Mouse (Mus musculus) T-helper 1 cell (primary cell): Measurements from ENCODE around the gene Gls2.
"Not testable (repeated sequence)": the region's sequence is repeated elsewhere in the genome, so short reads cannot be mapped to it uniquely, and the experiment has no call there.

Experiments used
- in situ Hi-C: fragments of 300-600 bp; cut with MboI, MseI; formaldehyde crosslinking; loops from one replicate; pipeline ENCODE4 v1.15.1; 2025; ENCODE audit warnings: high pct_unique_total_duplicates

Gls2 gene

GRCm38 (mm10) chr10:128194551-128195461 lies 549 bp downstream of the Gls2 start:
- in situ Hi-C loops, result no loop called here

GRCm38 (mm10) chr10:128201856-128202255 lies 7.6 kb downstream of the Gls2 start:
- in situ Hi-C loops, result no loop called here

GRCm38 (mm10) chr10:128204941-128205340 lies 10.7 kb downstream of the Gls2 start:
- in situ Hi-C loops, result no loop called here

GRCm38 (mm10) chr10:128208326-128208725 lies 14.1 kb downstream of the Gls2 start:
- in situ Hi-C loops, result no loop called here

- in situ Hi-C loops, result no loop called here
Measured at GRCm38 (mm10) chr10:128209311-128210009, 15.2 kb downstream of the Gls2 start.

- in situ Hi-C loops, result no loop called here
Measured at GRCm38 (mm10) chr10:128210131-128210530, 15.9 kb downstream of the Gls2 start.

GRCm38 (mm10) chr10:128210954-128211353 lies 16.7 kb downstream of the Gls2 start:
- in situ Hi-C loops, result no loop called here

- in situ Hi-C loops, result no loop called here
Measured at GRCm38 (mm10) chr10:128211390-128212108, 17.3 kb downstream of the Gls2 start, which contains the start of gene Spryd4. Gene Spryd4 (minus strand): TSS chr10:128211807.

- in situ Hi-C loops, result no loop called here
Measured at GRCm38 (mm10) chr10:128212148-128212547, 17.9 kb downstream of the Gls2 start.

- in situ Hi-C loops, result no loop called here
Measured at GRCm38 (mm10) chr10:128212871-128213323, 18.6 kb downstream of the Gls2 start.

GRCm38 (mm10) chr10:128214112-128214511 lies 19.9 kb downstream of the Gls2 start:
- in situ Hi-C loops, result not testable (repeated sequence)

- in situ Hi-C loops, result no loop called here
Measured at GRCm38 (mm10) chr10:128214981-128215380, 20.7 kb downstream of the Gls2 start.

- in situ Hi-C loops, result no loop called here
Measured at GRCm38 (mm10) chr10:128218387-128219117, 24.3 kb downstream of the Gls2 start.

GRCm38 (mm10) chr10:128221533-128222286 lies 27.5 kb downstream of the Gls2 start:
- in situ Hi-C loops, result no loop called here

GRCm38 (mm10) chr10:128225064-128225463 lies 30.8 kb downstream of the Gls2 start:
- in situ Hi-C loops, result no loop called here

- in situ Hi-C loops, result no loop called here
Measured at GRCm38 (mm10) chr10:128225538-128225937, 31.3 kb downstream of the Gls2 start, which contains the start of gene Mip. Gene Mip (plus strand): TSS chr10:128225838.

GRCm38 (mm10) chr10:128227592-128227991 lies 33.3 kb downstream of the Gls2 start:
- in situ Hi-C loops, result no loop called here

GRCm38 (mm10) chr10:128228009-128228408 lies 33.8 kb downstream of the Gls2 start:
- in situ Hi-C loops, result no loop called here

GRCm38 (mm10) chr10:128230582-128230981 lies 36.3 kb downstream of the Gls2 start:
- in situ Hi-C loops, result no loop called here

- in situ Hi-C loops, result no loop called here
Measured at GRCm38 (mm10) chr10:128231146-128231545, 36.9 kb downstream of the Gls2 start.
